Mouse (Mus musculus) forelimb bud, embryonic 11.5 days (tissue): Measurements from ENCODE around the gene Gm20814.
"Not testable (repeated sequence)": the region's sequence is repeated elsewhere in the genome, so short reads cannot be mapped to it uniquely, and the experiment has no call there.

Experiments
- DNase-seq: peaks from one replicate; pipeline ENCODE4 v3.0.0-alpha.2; 2012; ENCODE audit warnings: low read depth, low spot score

Gene Gm20814

DNA sequence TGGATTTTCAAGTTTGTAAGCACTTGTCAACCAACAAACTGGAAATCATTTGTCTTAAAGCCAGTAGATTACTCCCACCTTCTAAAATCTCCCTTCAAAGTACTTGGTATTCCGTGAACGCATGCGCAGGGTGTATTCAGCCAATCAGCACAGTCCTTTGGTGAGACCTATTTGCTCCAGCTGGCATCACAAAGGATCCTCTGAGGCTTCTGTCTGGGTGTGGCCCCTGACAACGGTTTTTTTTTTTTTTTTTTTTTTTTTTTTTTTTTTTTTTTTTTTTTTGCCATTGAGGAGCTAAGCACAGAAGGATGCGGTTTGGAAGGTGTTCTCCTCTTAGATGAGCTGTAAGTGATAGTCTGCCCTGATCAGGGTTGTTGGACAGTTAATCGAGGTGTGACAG is at the start of gene Gm20814:
Gene Gm20814, plus strand, starts transcription at position 301 of the 400 bp plus-strand sequence.
- not testable (repeated sequence) for DNase-seq
